Mouse (Mus musculus) liver, postnatal 0 days (tissue): ENCODE measurements at regions not wholly inside any gene's neighbourhood (a gene's known extent, or its start where the extent isn't known, plus 50 kb on each side); places are given as distances from the start of the nearest gene placed in this dataset.

Experiments
- CTCF ChIP-seq: sonication (generic); IDR thresholded peaks from 2 replicates; pipeline ENCODE4 v1.5.1; 2016; ENCODE audit warnings: antibody characterized with exemption, low read depth
- EP300 ChIP-seq: IDR thresholded peaks from 2 replicates; pipeline ENCODE4 v1.6.1; 2016; ENCODE audit warnings: antibody characterized with exemption, low read depth, mild to moderate bottlenecking

DNA sequence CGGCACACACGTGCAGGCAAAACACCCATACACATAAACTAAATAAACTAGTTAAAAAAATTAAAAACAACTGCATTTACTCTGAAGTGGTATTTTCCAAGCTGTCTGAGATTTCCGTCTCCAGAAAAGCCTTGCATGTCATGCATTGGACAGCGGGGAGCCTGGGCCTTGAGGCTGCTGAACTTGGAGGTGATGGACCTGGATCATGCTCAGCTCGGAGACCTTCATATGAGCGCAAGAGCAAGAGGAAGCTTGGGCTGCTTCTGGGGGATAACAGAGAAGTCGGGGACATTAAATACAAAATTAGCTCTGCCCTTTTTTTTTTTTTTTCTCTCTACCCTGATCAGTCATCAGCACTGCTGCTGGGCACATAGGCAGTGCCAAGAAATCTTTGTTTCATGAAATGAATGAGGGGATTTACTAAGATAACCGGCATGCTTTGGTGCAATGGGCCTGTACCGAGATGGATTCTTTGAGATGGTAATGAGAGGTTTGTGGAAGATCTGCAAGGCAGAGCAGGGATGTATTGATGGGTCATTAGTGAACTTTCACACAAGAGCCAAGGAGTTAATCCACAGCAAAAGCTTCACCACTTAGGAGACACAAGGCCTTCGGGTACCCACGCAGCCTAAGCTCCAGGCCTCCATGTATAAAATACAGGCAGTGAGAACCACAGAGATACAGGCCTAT is 54.9 kb upstream of the Nfe2l2 start:
- no peak for TF ChIP-seq CTCF
- TF ChIP-seq EP300 = no peak
